Mouse (Mus musculus) yolk sac, embryonic 10.5 days (tissue): ENCODE results near the gene Jund.
A peak's percentile ranks its signal among the peaks of the same experiment; 100 is the strongest.

Experiments
- DNase-seq: peaks from one replicate; pipeline ENCODE4 v3.0.0-alpha.2; 2017; ENCODE audit warnings: low spot score

The Jund gene

DNA sequence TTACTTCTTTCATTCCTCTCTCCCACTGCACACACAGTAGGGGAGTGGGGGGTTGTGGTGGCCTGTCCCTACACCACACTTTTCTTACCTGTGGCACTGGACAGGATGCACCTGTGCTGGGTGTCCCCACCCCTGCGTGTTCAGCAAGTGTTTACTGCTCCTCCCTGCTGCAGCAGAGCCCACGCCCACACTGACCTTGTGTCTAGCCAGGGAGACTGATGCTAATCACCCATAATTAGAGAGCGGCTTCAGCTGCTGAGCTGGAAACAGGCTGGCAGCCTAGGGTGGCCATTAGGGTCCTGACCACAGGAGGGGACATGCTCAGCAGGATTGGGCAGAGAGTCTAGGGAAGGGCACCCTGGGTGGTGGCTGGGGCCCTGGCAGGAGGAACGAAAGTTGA is 24.0 kb upstream of the Jund start:
- no peak for DNase-seq

GRCm38 (mm10) chr8:70675336-70675735 is 23.4 kb upstream of the Jund start:
- DNase-seq: no peak

GRCm38 (mm10) chr8:70677451-70678080 is 21.2 kb upstream of the Jund start:
- DNase-seq: no peak

DNA sequence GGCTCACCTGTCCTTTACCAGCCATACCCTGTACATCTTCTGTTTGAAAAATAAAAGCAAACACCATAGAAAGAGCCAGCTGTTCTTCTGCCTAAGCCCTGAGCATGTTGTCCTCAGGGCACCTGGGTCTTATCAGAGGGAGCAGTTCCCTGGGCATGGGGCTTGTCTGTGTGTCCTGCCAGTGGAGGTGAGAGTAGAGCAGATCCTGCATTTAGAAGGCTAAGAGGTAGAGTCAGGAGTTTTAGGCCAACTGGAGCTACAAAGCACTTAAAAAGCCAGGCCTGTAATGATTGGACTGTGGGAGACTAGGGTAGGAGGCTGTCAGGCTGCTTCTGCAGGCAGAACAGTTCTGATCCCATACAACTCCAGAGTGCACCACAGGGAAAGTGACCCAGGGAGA is 20.1 kb upstream of the Jund start:
- no peak for DNase-seq

DNA sequence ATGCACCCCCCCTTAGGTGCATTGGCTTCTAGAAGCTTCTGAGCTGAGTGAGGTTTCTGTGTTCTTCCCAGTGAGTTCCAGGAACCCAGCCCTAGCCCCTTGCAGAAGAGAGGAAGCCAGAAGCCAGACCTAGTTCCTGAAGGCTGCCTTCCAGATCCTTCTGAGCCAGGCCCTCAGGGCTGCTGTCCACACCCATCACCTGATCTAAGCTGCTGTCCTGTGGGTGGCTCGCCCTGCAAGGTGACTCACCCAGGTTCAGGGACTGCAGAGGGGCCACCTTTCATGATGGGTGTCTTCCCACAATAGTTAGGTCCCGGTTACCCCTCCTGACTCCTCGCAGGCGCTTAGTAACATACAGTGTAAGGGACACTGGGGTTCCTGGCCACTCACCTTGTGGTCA is 19.3 kb upstream of the Jund start:
- DNase-seq: no peak

GRCm38 (mm10) chr8:70680039-70680438 is 18.7 kb upstream of the Jund start:
- no peak for DNase-seq

DNA sequence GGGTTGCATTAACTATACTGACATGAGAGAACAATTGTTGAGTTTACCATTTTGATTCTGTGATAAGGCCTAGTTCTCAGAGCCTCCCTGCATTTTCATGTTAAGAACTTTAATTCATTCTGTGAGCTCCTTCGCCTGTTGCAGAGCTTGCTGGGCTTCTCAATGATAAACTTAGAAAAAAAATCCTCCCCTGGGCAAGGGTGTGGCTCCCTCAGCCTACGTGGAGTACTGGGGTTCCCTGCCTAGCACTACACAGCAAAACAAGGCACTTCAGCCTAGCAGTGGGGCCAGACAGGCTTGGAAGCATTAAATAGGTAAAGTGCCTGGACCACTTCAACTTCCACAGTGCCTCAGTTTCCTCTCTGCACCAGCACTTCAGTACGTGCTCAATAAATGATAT is 17.3 kb upstream of the Jund start:
- DNase-seq: no peak

DNA sequence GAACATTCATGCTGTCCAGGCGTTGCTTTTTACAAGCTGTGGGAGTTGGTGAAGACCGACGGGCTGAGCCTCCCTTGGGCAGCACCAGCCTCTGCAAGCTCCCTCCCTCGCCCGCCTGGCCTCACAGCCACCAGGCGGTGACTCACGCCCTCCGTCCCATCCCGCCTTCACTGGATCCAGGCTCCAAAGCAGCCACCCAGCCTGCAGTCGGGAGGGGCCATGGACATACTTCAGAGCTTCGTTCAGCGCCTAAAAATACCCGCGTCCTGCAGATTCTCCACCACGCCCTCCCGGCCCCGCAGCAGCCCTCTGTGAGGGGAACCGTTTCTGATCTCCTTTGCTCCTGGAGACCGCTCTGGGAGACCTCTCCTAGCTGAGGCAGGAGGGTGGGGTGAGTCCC is 16.6 kb upstream of the Jund start:
- DNase-seq: no peak

- no peak for DNase-seq
These were observed 16.1 kb upstream of the Jund start for GRCm38 (mm10) chr8:70682692-70683091.

DNA sequence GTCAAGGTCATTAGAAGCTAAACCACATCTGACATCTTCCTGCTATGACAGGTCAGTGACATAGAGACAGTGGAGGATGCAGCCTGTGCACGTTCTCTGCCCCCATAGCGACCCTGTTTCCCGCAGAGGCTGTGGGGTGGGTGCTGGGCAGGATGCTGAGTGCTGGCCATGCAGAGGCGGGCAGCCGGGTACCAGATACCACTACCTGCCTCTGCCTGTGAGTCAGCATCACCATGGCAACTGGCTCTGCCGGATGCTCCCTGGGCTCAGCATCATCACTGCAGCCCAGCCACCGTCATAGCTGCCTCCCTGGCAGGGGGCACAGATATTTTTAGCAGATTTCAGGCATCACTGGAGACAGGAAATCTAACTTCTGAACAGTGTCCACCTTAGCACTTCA is 14.5 kb upstream of the Jund start:
- DNase-seq: no peak

DNA sequence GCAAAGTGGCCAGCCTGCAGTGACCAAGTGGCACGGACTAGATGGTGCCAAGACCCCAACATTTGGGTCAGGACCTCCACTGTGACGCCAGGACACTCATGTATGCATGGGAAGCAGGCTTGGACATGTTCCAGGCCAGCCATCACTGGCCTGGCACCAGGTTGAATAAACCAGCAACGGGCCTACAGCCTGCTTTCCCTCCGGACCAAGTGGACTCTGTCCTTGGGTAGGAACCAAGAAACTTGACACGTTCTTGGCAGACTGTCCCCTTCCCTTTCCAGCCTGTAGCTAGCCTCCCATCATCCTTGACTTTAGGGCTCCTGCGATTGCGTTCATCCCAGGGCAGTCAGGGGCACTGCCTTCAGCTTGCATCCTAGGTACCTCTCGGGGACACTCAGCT is 11.2 kb upstream of the Jund start:
- DNase-seq: no peak

DNA sequence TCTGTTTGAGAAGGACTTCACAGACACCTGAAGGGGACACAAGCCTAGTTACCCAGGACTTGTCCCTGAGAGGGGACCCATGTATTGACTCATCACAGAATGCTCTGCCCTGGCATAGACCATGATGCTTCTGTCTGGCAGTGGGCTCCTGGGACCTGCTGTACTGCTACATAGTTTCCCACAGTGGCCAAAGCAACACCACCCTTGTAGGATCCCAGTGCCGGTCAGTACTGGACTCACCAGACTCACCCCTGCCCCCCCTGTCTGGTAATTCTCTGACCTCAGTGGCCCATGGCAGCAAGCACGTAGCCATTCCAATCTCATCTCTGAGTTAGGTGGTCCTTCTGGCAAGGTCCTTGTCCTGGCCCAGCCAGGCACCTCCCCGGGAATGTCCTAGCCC is 10.6 kb upstream of the Jund start:
- DNase-seq: no peak

- DNase-seq: no peak
These were observed 8.8 kb upstream of the Jund start for GRCm38 (mm10) chr8:70689892-70690390.

GRCm38 (mm10) chr8:70691230-70691629 is 7.5 kb upstream of the Jund start:
- no peak for DNase-seq

DNA sequence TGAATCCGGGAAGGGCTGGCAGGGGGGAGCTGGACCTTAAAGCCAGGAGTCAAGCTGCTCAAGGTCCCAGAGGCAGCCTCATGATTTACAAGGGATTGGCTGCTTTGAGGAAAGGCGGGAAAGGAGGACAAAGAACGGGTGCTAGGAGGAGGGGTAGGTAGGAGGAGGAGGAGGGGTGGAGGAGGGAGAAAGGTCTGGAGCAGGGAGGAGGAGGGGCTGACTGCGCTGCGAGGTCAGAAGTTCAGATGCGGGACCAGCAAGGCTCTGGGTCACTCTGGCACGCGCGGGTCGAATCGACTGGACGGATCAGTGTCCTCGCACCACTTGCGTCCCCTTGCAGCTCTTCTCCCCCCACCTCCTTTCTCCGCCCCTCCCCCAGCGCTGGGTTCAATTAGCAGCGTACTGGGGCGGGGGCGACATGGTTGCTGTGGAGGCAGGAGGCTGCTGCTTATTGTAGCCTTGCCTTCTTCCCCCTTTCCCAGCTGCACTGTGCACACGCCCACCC is 7.0 kb upstream of the Jund start:
- DNase-seq: peak; percentile 89

- no peak for DNase-seq
These were observed 5.1 kb upstream of the Jund start for GRCm38 (mm10) chr8:70693636-70694035.

- DNase-seq: no peak
These were observed 3.3 kb upstream of the Jund start for GRCm38 (mm10) chr8:70695318-70696018.

DNA sequence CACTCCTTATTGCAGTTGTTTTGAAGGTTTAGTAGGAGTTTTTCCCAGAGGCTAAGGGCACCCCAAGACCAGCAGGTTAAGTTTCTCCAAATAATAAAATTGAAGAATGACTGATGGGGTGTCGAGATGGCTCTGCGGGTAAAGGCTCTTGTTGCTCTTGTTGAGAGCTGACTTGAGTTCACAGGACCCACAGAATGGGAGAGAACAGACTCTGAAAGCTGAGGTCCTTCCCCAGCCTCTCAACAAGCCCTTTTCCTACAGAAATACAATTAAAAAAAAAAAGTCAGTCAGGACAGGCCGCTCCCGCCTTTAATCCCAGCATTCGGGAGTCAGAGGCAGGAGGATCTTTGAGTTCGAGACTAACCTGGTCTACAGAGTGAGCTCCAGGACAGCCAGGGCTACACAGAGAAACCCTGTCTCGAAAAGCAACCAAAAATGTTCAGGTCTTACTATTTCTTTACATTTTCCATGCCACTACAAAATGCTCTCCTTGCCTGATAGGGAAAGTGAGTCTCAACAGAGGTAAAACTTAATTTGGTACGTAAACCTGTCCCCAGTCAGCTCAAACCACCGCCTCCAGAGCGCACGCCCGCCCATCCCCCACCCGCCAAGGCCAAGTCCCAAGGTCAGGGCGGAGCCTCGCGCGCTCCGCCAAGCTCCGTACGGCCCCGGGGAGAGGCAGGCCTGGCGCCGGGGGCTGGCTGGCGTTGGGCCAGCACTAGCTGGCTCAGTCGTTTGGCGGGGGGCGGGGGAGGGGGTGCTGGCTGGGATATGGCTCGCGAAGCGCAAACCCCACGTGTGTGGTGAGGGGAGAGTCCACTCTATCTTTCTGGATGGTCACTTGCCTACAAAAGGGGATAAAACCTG is 2.5 kb upstream of the Jund start:
- DNase-seq: peak; percentile 84

DNA sequence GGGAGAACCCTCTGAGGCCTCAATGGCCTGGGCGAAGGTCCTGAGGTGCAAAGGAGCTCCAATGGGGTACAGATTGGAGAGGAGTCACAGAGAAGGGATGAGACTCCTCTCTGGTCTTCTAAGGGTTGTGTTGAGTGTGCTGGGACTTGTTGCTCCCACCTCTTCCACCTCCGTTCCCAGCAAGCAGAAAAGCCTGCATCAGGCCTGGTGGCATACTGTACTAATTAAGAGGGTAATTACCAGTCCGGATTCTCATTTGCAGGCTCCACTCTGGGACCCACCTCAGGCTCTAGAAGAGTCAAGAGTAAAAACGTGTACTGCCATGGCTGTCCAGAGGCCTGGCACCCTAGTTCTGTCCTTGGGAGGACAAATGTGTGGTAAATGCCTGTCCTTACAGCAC is 1.8 kb upstream of the Jund start:
- DNase-seq: no peak

GRCm38 (mm10) chr8:70697366-70698250 is 1.1 kb upstream of the Jund start:
- DNase-seq: no peak

DNA sequence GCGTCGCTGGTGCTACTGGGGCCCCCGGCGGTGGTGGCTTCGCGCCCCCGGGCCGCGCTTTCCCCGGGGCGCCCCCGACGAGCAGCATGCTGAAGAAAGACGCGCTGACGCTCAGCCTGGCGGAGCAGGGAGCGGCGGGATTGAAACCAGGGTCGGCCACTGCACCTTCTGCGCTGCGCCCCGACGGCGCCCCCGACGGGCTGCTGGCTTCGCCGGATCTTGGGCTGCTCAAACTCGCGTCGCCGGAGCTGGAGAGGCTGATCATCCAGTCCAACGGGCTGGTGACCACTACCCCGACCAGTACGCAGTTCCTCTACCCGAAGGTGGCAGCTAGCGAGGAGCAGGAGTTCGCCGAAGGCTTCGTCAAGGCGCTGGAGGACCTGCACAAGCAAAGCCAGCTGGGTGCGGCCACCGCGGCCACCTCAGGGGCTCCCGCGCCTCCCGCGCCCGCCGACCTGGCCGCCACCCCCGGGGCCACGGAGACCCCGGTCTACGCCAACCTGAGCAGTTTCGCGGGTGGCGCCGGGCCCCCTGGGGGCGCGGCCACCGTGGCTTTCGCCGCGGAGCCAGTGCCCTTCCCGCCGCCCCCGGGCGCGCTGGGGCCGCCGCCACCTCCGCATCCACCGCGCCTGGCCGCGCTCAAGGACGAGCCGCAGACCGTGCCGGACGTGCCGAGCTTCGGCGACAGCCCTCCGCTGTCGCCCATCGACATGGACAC is 526 bp downstream of the Jund start:
- DNase-seq: no peak
